Mouse (Mus musculus): ENCODE measurements around the gene Clmn.

DNA sequence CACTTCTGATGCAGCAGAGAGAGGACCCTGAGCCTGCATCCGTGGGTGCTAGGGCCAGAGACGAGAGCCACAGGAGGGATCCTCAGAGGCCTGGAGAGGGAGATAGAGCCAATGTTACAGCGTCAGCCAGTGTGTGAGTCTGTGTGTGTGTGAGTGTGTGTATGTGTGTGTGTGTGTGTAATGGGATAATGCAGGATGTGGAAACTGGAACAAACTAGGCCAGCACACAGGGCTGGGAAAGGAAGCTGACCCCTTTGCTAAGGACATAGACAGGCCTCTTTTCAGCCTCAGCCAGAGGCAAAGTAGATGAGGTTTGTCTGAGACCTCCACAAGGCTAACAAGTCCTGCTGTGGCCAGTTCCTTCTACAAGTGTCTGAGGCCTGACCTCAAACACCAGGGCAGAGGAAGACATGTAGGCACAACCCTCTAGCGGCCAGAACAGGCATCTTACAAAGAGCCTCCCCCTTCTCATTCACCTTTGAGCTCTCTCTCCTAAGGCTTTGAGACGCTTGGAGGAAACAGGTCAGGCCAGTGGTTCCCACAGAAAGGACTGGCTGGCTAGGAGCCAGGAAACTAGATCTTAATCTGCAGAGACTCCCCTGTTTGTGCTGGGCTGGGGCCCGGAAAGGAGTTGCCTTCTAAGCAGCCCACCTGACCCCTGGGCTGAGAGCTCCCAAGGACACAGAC is 35.1 kb downstream of the Clmn start:
- TF ChIP-seq CTCF (IDR thresholded peaks at IDR 0.05; ENCODE audit: control insufficient read depth, insufficient read depth, low read length) (peak; percentile 38; the same call in 1 of the 2 replicates), POLR2A (IDR thresholded peaks at IDR 0.05; ENCODE audit: borderline replicate concordance, control insufficient read depth, low read depth, low read length) (no peak)

Measured in bone marrow, adult 2 months (tissue).